Mouse (Mus musculus) C2C12 (cell line): ENCODE data around the gene Mier2.

ENCODE experiments used
- CEBPB ChIP-seq: IDR thresholded peaks from one replicate; pipeline ENCODE4 v1.6.1; 2011; ENCODE audit warnings: low read depth, mild to moderate bottlenecking, control low read depth, moderate library complexity
- CTCF ChIP-seq: IDR thresholded peaks from one replicate; pipeline ENCODE4 v1.5.1; 2011; ENCODE audit not compliant: control insufficient read depth, insufficient read depth, insufficient read length
- FOSL1 ChIP-seq: IDR thresholded peaks from one replicate; pipeline ENCODE4 v1.8.0; 2011; ENCODE audit warnings: mild to moderate bottlenecking, low read length; ENCODE audit not compliant: poor library complexity, insufficient read depth, severe bottlenecking
- MAX ChIP-seq: IDR thresholded peaks from one replicate; pipeline ENCODE4 v1.6.1; 2011; ENCODE audit warnings: mild to moderate bottlenecking, control low read depth
- MYOG ChIP-seq: IDR thresholded peaks from one replicate; pipeline ENCODE4 v1.6.1; 2011; ENCODE audit not compliant: control insufficient read depth, insufficient read length; ENCODE audit errors: extremely low read depth
- USF1 ChIP-seq: IDR thresholded peaks from one replicate; pipeline ENCODE4 v1.6.1; 2011; ENCODE audit warnings: low read depth, mild to moderate bottlenecking, control low read depth, moderate library complexity

GRCm38 (mm10) chr10:79537781-79538180 is 17.2 kb downstream of the Mier2 start:
- TF ChIP-seq CTCF (no peak), USF1 (no peak), FOSL1 (no peak), MAX (no peak), CEBPB (no peak), MYOG (no peak)
